Mouse (Mus musculus) midbrain, embryonic 16.5 days (tissue): Measurements from ENCODE around the gene Spata13. TPM values are rescaled to one million over a fixed set of nuclear protein-coding genes. Genes with fewer than 3 reads are reported as not detected.

Experiments used
- ATAC-seq: fragments of 200-750 bp; cut with Nextera tagmentation; 2 replicates; pipeline ENCODE4 v1.8.0; 2017; ENCODE audit warnings: moderate TSS enrichment
- H3K27ac ChIP-seq: fragments of 300-500 bp; sonication (generic); 2 replicates; pipeline ENCODE4 v1.5.1; 2014; ENCODE audit warnings: mild to moderate bottlenecking, low read length, mixed read lengths
- H3K27me3 ChIP-seq: fragments of 300-500 bp; sonication (generic); 2 replicates; pipeline ENCODE4 v1.6.1; 2014; ENCODE audit warnings: low read depth, low read length, mixed read lengths; ENCODE audit not compliant: control insufficient read depth, insufficient read depth
- H3K36me3 ChIP-seq: fragments of 300-500 bp; sonication (generic); 2 replicates; pipeline ENCODE4 v1.6.1; 2014; ENCODE audit warnings: mild to moderate bottlenecking, low read length, moderate library complexity, mixed read lengths; ENCODE audit not compliant: control insufficient read depth, insufficient read depth
- H3K4me1 ChIP-seq: fragments of 300-500 bp; sonication (generic); 2 replicates; pipeline ENCODE4 v1.6.1; 2014; ENCODE audit warnings: mild to moderate bottlenecking, low read length, mixed read lengths; ENCODE audit not compliant: control insufficient read depth, insufficient read depth
- H3K4me2 ChIP-seq: fragments of 300-500 bp; sonication (generic); 2 replicates; pipeline ENCODE4 v1.6.1; 2014; ENCODE audit warnings: mild to moderate bottlenecking, low read length, mixed read lengths
- H3K4me3 ChIP-seq: fragments of 300-500 bp; sonication (generic); 2 replicates; pipeline ENCODE4 v1.5.1; 2014; ENCODE audit warnings: low read depth, mild to moderate bottlenecking, low read length, moderate library complexity, mixed read lengths
- H3K9ac ChIP-seq: fragments of 300-500 bp; sonication (generic); 2 replicates; pipeline ENCODE4 v1.6.1; 2014; ENCODE audit warnings: low read depth, low read length, mixed read lengths
- H3K9me3 ChIP-seq: fragments of 300-500 bp; sonication (generic); replicated peaks from 2 replicates; pipeline ENCODE4 v1.6.1; 2014; ENCODE audit warnings: mild to moderate bottlenecking, low read length, mixed read lengths; ENCODE audit not compliant: control insufficient read depth, poor library complexity, severe bottlenecking
- WGBS: fragments of 180-500 bp; shearing (Covaris S2); extraction: QIAGEN DNeasy Blood & Tissue Kit; methylation state at CpG from one replicate; pipeline ENCODE4 v1.1.7; 2014; 5-methylcytosine and 5-hydroxymethylcytosine counted together
- polyA plus RNA-seq: library from polyadenylated mRNA; unstranded; fragments of >200 nt; fragmentation: Nextera tagmentation; extraction: Ambion mirVana; gene quantifications from 2 replicates; pipeline ENCODE4 v1.2.1, GENCODE M21; 2015

Gene Spata13
- polyA plus RNA-seq, 1 experiment from 2014 or later = 18.4 TPM

DNA sequence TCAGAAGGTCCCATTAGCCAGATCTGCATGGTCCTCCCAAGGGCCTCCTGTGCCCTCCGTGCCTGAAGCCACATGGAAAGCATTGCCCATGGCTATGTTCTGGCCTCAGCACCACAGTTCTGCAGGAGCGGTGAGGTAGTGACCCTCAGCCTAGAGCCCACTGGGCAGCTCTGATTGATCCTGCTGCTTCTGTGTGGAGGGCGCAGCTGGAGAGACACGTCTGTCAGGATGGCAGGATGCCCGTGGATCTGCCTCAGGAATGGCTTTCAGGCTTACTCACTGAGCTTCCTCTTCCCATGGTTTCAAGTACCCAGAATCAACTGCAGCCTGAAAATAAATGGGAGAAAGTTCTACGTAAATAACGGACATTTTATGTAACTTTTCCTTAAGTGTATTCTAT lies 14.1 kb downstream of the Spata13 start:
- WGBS = 84% methylated on average over 7 of the region's 7 CpGs
- no peak overlapping the region for H3K4me2 ChIP-seq
- ATAC-seq = no peak

DNA sequence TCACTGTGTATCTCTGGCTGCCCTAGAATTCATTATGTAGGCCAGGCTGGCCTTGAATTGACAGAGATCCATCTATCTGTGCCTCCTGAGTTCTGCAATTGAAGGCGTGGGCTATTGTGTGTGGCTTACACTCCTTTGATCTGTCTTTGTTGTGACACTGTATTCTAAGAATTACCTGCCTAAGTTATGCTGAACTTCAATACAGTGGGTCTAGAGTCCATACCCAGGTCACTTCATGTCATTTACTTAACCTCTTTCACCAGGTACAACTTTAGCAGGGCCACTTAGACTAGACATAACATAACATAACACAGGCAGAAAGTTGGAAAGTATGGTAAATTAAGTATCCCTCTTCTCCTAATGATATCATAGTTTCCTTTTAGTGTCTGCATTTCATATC lies 15.2 kb downstream of the Spata13 start:
- Histone ChIP-seq H3K9ac (no peak overlapping the region), H3K4me3 (no peak overlapping the region), H3K4me2 (no peak overlapping the region), H3K27me3 (no peaks in the 10 kb centered on the region), H3K36me3 (no peaks in the 10 kb centered on the region), H3K4me1 (0 out of 2 replicates have a peak, but pooled peaks cover 5% of the 10 kb centered on the region), H3K27ac (no peak overlapping the region), H3K9me3 (no peaks in the 10 kb centered on the region)
- ATAC-seq = no peak
- WGBS = 95% methylated on average over 1 of the region's 1 CpGs

More for the DNA sequence above, 14.1 kb downstream of the Spata13 start:
- H3K36me3 ChIP-seq = no peaks in the 10 kb centered on the region
- H3K9me3 ChIP-seq = no peaks in the 10 kb centered on the region
- peaks cover 13% of the 10 kb centered on the region; the same call in 1 of the 2 replicates for H3K4me1 ChIP-seq
- no peak overlapping the region for H3K9ac ChIP-seq
- no peak overlapping the region for H3K27ac ChIP-seq
- no peak overlapping the region for H3K4me3 ChIP-seq
- no peaks in the 10 kb centered on the region for H3K27me3 ChIP-seq

- Histone ChIP-seq H3K9ac (no peak overlapping the region), H3K9me3 (0 out of 2 replicates have a peak, but pooled peaks cover 2% of the 10 kb centered on the region), H3K4me1 (peaks cover 7% of the 10 kb centered on the region; the same call in 1 of the 2 replicates), H3K36me3 (no peaks in the 10 kb centered on the region), H3K27me3 (no peaks in the 10 kb centered on the region), H3K4me2 (no peak overlapping the region), H3K4me3 (no peak overlapping the region), H3K27ac (no peak overlapping the region)
- ATAC-seq = no peak
- WGBS = 69% methylated on average over 4 of the region's 4 CpGs
Measured at GRCm38 (mm10) chr14:60653184-60653583, 19.4 kb downstream of the Spata13 start.

- ATAC-seq = no peak
- no peak overlapping the region for H3K9ac ChIP-seq
Measured at GRCm38 (mm10) chr14:60653977-60654376, 20.2 kb downstream of the Spata13 start.

DNA sequence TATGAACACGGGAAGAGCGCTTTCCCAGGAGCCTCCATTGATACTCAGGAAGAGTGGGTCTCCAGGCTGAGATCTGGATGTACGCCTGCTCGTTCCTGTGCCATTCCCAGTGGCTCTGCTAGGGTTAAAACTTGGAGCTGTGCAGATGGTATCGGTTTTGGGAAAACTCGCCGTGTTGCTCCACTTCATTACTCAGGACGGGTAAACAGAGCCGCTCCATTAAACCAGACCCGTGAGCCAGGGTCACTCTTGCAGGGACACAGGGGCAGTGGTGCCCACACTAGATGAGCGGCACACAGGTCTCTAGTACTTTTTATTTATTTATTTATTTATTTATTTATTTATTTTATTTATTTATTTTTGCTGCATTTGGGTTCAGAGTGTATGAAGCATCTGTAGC lies 20.9 kb downstream of the Spata13 start:
- ATAC-seq = no peak
- Histone ChIP-seq H3K36me3 (no peaks in the 10 kb centered on the region), H3K4me2 (no peak overlapping the region), H3K4me1 (peaks cover 7% of the 10 kb centered on the region; the same call in 1 of the 2 replicates), H3K27ac (no peak overlapping the region), H3K4me3 (no peak overlapping the region), H3K27me3 (no peaks in the 10 kb centered on the region), H3K9me3 (0 out of 2 replicates have a peak, but pooled peaks cover 2% of the 10 kb centered on the region), H3K9ac (no peak overlapping the region)
- WGBS = 83% methylated on average over 11 of the region's 11 CpGs

More at GRCm38 (mm10) chr14:60653977-60654376, 20.2 kb downstream of the Spata13 start:
- Histone ChIP-seq H3K4me2 (no peak overlapping the region), H3K36me3 (no peaks in the 10 kb centered on the region), H3K27me3 (no peaks in the 10 kb centered on the region), H3K27ac (no peak overlapping the region), H3K9me3 (0 out of 2 replicates have a peak, but pooled peaks cover 2% of the 10 kb centered on the region), H3K4me1 (peaks cover 7% of the 10 kb centered on the region; the same call in 1 of the 2 replicates), H3K4me3 (no peak overlapping the region)
- 70% methylated on average over 5 of the region's 5 CpGs for WGBS

DNA sequence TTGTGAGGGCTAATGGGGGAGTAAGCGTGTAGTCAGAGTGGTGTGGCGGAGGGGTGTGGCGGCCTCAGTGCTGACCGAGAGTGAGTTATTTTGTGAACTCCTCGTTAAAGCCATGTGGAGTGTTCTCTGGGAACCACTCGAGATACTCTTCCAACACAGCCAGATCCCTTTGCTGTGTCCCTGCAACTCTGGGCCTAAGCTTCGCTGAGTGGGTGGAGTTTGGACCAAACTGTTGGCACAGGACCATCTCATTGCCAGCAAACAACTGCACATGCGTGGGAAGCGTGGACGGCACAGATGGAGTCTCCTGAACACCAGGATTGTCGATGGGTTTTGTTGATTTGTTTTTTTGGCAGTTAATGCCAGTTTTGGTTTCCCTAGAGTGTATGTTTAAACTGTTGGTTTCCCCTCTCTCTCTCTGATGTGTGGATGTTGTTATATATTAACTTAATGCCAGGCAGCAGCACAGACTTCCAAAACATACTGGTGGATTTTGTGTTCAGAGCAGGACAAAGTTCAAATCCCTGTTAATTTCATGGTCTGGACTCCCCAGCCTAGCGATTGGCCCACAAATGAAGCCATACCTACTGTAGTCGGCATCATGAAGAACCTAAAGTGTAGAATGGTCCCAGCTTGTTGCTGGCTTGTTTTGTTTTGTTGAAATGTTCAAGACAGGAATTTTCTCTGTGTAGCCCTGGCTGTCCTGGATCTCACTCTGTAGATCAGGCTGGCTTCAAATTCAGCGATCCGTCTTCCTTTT lies 22.3 kb downstream of the Spata13 start:
- Histone ChIP-seq H3K9ac (no peak overlapping the region), H3K9me3 (0 out of 2 replicates have a peak, but pooled peaks cover 2% of the 10 kb centered on the region), H3K4me3 (no peak overlapping the region), H3K27ac (no peak overlapping the region), H3K4me1 (peaks cover 7% of the 10 kb centered on the region; the same call in 1 of the 2 replicates), H3K4me2 (no peak overlapping the region), H3K36me3 (no peaks in the 10 kb centered on the region), H3K27me3 (no peaks in the 10 kb centered on the region)
- WGBS = 79% methylated on average over 15 of the region's 15 CpGs
- ATAC-seq = no peak

DNA sequence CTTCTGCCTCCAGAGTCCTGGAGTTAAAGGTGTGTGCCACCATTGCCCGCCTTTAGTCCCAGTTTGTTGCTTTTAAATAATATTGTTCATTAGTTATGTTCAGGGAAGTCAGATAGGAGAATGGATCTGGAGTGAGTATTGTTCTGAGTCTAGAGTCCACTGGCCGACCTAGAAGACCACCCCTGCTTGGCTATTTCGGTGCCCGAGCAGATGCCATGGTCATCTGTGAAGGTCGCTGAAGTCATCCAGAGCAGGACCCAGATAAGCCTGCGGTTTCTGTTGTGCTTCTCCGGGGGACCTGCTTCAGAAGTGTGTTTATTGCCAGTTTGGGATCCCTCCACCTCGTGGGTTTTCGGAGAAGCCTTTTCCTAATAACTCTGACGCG lies 22.9 kb downstream of the Spata13 start:
- Histone ChIP-seq H3K4me2 (no peak overlapping the region), H3K27ac (no peak overlapping the region; the same call in 1 of the 2 replicates), H3K4me3 (no peak overlapping the region), H3K4me1 (peaks cover 7% of the 10 kb centered on the region; the same call in 1 of the 2 replicates), H3K27me3 (no peaks in the 10 kb centered on the region), H3K9me3 (0 out of 2 replicates have a peak, but pooled peaks cover 2% of the 10 kb centered on the region), H3K9ac (no peak overlapping the region), H3K36me3 (no peaks in the 10 kb centered on the region)
- no peak for ATAC-seq
- WGBS = 91% methylated on average over 11 of the region's 11 CpGs

- 84% methylated on average over 2 of the region's 2 CpGs for WGBS
- H3K9ac ChIP-seq = no peak overlapping the region
- H3K36me3 ChIP-seq = no peaks in the 10 kb centered on the region
- no peak overlapping the region for H3K4me3 ChIP-seq
- no peak overlapping the region for H3K27ac ChIP-seq
- 0 out of 2 replicates have a peak, but pooled peaks cover 2% of the 10 kb centered on the region for H3K9me3 ChIP-seq
- H3K27me3 ChIP-seq = no peaks in the 10 kb centered on the region
- ATAC-seq = no peak
- no peak overlapping the region for H3K4me2 ChIP-seq
- H3K4me1 ChIP-seq = peaks cover 2% of the 10 kb centered on the region; the same call in 1 of the 2 replicates
Measured at GRCm38 (mm10) chr14:60657891-60658290, 24.1 kb downstream of the Spata13 start.

DNA sequence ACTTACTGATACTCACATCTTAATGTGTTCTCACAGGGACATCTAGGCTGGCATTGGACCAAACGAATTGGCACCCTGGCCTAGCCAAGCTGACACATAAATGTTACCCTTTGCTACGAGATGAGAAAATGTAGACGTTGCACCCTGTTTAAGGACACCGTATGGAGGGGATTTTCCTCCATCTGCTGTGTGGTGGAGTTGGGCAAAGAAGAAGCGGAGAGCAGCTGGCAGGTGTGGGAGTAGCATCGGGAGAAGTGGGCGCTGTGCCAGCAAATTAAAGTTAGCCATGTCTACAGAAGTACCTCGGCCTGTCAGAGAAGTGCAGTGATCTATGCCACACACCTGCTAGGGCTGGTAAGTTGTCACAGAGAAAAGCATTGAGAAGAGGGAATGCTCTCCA lies 25.7 kb downstream of the Spata13 start:
- no peaks in the 10 kb centered on the region for H3K36me3 ChIP-seq
- 83% methylated on average over 8 of the region's 8 CpGs for WGBS
- H3K27me3 ChIP-seq = no peaks in the 10 kb centered on the region
- H3K9ac ChIP-seq = no peak overlapping the region
- no peak overlapping the region for H3K4me2 ChIP-seq
- no peak overlapping the region for H3K27ac ChIP-seq
- peaks cover 4% of the 10 kb centered on the region for H3K4me1 ChIP-seq
- no peak overlapping the region for H3K4me3 ChIP-seq
- ATAC-seq = no peak
- H3K9me3 ChIP-seq = 0 out of 2 replicates have a peak, but pooled peaks cover 2% of the 10 kb centered on the region
